Mouse (Mus musculus): ENCODE data around the gene Trhr2.

The Trhr2 gene

DNA sequence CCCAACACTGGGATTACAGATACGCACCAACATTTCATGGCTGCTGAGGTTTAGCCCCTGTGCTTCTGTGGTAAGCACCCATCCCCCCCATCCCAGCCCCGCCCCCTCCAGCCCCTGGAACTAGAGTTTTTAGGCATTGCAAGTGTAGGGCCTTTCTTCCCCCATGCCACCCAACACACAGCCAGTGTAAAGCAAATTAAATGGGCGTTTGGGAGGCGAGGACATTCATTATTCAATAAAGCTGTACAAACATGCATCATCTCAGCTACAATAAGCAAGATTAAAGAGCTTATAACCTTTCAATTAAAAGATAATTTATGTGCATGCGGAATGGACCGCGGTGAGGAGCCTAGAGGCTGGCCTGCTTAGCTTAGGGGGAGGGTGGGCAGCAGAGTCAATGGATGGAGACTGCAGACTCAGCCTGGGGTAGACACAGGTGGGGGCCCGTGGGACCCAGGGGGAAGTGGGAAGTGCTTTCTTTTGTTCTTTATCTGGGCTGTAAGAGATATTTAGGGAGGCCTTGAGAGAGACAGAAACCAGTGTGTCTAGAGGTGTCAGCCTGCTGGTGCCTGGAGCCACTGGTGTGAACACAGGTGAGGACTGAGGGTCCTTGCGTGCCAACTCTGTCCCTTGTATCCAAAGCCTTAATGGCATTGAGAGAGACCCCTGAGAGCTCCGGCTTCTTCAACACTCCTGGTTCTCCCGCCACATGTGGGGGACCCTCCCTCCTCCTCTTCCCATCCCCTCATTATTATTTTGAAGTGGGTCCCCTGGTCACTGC lies 10.0 kb downstream of the Trhr2 start:
- no peak for DNase-seq

DNA sequence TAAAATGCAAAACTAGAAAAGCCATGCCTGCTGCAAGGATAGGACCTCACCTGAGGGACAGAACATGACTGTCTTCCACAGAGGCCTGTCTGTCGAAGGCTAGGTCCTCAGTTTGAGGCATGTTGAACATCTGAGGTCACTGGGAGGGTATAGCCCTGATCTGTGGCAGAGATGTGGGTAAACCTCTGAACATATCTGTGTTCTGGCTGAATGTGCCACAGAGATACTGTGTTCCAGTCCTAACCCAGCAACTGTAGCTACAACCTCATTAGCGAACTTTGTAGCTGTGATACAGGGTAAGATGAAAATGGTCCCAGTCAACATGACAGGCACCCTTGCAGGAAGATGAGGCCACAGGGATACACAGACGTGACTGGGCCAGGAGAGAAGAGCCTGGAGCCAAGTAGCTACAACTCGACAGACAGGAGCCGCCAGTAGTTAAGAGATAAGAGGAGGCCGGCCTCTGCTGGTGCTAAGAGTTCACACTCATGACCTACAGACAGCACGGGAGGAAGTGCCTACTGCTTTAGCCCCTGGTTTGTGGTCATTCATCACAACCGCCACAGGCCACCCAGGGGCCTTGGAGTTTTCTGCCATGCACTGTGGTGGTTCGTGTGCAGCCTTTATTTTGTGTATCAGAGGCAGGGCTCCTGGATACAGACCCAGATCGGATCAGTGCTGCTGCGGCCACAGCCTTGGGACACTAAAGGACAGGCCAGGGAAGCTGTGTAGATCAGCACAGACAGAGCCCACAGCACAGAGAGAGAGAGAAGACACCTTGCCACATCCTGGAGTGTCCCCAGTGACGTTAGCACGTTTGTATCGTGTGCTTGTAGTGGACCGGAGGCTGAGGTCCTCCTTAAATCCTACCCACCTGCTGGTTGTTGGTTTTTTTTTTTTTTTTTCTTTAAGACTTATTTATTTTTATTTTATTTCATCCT lies 10.9 kb downstream of the Trhr2 start:
- no peak for DNase-seq

DNA sequence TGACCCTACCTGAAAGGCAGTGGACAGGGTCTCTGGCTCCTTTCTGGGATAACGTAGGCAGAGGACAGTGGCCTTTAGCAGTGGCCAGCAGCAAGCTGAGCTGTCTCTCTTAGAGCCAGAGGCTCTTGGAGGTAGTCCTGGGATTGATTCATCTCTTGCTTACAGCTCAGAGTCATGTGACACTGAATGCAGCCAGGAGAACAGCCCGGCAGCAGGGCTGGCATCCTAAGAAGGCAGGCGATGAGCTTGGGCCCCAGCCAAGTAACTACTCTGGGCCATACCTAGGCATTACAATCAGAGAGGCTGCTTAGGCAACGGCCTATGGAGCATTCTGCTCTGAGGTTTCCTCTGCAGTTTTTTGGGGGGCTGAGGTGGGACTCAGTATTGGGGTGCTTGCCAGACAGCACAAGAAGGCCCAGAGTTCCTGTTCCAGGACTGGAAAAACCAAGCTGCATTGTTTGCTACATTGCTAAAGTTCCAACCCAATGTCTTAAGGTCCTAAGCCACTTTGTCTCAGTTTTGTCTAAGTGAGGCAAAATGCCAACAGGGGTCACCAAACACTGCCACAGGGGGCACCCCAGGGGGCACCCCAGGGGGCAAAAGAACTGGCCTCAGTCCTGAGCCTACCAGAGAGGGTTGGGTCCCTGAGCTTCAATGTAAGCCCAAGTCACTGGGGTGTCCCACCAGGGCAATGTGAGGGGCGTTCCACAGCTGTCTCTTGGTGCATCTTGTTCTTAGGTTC lies 12.6 kb downstream of the Trhr2 start:
- peak; percentile 89 to 91 for DNase-seq

DNA sequence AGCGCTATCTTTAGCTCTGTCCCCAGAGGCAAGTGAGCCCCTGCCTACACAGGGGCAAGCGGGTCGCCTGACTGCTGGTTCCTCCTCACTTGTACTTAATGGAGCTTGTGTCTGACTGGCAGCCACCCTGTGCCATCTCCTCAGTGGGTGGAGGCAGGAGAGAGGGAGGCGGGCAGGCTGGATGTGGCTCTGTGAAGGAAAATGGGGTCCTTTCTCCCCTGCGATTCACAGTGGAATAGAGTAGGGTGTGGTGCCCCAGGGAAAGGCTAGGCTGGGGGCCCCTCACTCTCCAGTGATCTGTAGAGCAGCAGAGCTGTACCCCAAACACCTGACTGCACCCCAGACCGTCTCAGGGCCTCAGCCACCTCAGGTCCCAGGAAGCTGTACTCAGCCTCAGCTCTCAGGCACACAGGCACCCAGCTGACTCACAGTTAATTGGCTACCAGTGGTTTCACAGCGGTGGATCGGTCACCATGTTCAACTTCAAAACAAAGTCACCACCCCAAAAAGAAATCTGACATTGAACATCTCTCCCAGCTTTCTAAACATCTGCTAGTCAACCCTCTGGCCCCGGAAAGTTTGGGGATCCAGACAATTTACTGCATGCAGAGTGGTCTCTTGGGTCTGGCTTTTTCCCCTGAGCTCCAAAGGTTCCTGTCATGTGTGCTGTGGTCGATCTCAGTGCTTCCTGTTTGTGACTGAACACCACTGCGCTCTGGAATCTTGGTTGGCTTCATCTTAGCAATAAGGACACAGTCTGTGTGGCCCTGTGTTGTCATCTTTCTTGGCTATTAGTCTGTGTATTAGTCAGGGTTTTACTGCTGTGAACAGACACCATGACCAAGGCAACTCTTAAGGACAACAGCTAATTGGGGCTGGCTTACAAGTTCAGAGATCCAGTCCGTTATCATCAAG lies 15.1 kb downstream of the Trhr2 start:
- no peak for DNase-seq

DNA sequence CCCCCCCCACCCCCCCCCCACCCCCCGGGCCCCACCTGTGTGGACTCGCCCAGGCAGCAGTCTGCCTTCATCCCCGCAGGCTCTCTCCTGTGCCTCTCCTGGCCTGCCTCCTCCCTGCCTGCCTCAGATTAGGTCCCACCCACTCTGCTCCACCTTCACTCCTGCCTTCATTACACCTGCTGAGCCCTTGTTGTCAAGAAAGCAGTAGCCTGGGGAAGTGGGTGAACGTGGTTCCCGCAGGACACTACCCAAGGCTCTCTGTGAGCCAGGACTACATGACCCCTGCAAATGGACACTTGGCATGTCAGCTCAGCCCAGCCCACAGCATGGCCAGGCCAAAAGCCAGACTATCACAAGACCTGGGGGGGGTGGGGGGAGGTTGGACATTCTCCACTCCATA lies 16.3 kb downstream of the Trhr2 start:
- peak in 1 of 2 experiments; percentile 23 for DNase-seq

DNA sequence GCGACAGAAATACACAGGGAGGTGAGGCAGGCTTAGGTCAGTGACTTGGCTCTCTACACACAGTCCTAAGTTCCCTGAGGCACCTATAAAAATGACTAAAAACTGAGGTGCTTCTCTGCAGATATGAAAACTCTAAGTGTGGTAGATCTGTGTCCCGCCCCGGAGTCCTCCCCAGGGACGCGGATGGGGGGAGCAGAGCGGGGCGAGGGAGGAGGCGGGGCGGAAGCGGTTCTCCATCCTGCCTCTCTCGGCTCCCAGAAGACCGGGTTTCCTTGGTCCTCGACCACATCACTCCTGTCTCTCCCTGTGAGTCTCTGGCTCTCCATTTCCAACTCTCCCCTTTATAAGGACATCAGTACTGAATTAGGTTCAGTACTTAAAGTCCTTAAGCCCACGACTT lies 16.8 kb downstream of the Trhr2 start:
- peak in 1 of 2 experiments; percentile 60 for DNase-seq

DNA sequence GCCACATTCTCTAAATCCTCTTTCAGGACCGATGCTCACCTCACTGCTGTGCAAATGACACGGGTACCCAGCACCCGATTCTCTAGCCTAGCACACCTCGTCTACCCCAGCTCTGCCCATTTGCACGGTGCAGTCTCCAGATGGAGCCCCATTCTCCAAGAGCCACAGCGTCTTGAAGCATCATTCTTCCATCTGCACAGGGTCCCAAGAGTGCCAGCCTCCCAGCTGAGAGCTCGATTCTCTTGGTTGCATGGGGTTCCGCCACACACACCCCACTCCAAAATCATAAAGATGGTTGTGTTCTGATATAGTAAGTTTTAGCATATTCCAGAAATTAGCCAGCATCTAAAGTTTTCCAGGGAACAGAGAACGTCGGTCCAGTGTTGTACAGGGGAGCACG lies 17.2 kb downstream of the Trhr2 start:
- DNase-seq: peak in 1 of 2 experiments; percentile 42

DNA sequence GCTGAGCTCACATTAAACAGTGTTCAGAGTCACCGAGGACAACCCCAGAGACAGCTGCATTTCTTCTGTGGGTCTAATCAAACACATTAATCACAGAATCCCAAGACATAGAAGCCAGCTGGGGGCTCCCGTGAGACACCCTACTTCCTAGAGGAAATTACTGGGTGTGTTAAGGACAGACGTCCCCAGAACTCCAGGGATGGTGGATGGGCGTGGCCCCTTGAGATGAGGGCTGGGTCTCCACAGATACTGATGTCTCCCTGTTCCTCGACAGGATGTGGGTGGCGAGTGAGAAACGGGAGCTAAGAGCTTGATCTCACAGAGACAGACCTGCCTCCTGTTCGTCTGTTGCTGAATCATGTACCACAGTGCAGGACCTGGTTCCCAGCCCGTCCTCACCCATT lies 17.7 kb downstream of the Trhr2 start:
- DNase-seq: no peak

DNA sequence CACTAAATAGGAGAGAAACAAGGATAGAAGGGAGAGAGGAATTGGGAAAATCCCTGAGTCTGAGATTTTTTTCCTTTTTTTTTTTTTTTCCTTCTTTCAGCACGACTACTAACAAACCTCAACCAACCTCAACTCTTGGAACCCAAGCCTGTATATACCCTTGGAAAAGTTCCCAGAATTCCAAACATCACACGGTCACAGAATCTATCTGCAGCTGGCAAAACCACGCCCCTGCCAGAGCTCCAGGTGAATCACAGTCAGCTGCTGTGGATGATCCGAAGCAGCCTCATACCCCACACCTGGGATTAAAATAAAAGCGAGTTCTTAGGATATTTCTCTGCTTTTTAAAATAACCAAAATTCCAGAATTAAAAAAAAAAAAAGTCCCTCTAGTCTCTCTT lies 18.2 kb downstream of the Trhr2 start:
- no peak for DNase-seq

DNA sequence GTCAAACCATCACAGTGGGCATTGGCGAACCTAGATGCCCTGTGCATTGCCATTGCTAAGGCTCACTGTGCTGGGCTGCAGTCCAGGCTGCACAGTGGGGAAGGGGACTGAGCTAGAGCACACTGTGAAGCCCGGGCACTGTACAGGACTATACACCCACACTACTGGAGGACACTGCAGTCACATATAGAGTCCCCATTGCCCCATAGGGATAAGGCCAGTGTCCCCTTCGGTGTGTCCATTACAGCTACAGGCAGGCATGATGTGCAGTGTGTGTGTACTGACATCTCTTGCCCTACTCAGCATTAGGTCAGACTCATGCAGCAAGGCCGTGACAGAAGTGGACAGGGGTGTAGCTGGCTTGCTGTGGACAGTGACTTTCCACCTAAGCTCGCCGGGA lies 18.8 kb downstream of the Trhr2 start:
- DNase-seq: no peak

DNA sequence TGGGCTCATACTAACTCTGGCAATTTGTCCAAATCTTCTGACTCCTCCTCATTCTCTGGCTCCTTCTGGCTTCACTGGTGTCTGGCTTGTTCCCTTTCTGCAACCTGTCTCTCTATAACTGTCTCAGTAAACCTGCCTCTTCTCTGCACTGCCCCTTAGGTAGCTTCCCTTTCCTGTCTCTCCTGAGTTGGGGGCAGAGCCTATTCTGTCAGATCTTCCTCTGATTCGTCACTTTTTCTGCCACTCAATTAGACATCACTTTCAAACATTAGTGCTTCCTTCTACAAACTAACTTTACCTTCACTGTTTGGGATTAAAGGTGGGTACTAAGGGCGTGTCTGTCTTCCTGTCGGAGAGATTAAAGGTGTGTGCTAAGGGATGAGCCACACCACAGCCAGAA lies 19.8 kb downstream of the Trhr2 start:
- no peak for DNase-seq

DNA sequence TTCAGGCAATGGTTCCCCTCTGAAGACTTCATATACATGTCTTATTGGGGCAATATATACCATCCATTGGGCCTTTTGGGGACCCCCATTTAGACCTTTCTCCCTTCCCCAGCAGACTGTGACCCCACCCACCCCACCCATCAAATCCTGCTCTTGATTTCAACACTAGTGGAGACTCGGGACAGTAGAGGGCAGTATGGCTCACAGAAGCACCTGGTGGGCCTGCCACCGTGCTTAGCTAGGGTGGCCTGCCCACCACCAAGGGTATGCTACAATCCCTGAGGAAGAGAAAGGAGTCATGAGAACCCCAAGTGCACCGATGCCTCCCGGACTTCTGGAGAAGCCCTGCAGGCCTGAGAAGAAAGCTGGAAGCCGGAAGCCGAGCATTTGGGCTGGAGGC lies 21.7 kb downstream of the Trhr2 start:
- no peak for DNase-seq

DNA sequence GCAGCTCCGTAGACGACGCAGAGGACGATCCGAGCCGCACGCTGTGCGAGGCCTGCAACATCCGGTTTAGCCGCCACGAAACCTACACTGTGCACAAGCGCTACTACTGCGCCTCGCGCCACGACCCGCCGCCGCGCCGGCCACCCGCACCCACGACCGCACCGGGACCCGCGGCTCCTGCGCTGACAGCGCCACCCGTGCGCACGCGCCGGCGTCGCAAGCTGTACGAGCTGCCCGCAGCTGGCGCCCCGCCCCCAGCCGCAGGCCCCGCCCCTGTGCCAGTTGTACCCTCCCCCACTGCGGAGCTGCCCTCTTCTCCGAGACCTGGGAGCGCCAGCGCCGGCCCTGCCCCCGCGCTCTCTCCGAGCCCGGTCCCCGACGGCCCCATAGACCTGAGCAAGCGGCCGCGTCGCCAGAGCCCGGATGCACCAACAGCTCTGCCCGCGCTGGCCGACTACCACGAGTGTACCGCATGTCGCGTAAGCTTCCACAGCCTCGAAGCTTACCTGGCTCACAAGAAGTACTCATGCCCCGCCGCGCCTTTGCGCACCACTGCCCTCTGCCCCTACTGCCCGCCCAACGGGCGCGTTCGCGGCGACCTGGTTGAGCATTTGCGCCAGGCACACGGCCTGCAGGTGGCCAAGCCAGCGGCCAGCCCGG lies 24.2 kb downstream of the Trhr2 start:
- DNase-seq: peak; percentile 26 to 42

DNA sequence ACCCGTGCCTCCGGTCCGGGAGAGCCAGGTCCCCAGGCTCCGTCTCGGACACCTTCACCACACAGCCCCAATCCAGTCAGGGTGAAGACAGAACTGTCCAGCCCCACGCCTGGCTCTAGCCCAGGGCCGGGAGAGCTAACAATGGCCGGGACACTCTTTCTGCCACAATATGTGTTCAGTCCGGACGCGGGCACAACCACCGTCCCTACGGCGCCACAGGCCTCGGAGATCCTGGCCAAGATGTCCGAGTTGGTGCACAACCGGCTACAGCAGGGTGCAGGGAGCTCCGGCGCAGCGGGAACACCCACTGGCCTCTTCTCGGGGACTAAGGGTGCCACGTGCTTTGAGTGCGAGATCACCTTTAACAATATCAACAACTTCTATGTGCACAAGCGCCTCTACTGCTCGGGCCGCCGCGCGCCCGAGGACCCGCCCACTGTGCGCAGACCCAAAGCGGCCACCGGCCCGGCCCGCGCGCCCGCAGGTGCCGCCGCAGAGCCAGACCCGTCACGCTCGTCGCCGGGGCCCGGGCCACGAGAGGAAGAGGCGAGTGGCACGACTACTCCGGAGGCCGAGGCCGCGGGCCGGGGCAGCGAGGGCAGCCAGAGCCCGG lies 24.8 kb downstream of the Trhr2 start:
- DNase-seq: peak in 1 of 2 experiments; percentile 20

DNA sequence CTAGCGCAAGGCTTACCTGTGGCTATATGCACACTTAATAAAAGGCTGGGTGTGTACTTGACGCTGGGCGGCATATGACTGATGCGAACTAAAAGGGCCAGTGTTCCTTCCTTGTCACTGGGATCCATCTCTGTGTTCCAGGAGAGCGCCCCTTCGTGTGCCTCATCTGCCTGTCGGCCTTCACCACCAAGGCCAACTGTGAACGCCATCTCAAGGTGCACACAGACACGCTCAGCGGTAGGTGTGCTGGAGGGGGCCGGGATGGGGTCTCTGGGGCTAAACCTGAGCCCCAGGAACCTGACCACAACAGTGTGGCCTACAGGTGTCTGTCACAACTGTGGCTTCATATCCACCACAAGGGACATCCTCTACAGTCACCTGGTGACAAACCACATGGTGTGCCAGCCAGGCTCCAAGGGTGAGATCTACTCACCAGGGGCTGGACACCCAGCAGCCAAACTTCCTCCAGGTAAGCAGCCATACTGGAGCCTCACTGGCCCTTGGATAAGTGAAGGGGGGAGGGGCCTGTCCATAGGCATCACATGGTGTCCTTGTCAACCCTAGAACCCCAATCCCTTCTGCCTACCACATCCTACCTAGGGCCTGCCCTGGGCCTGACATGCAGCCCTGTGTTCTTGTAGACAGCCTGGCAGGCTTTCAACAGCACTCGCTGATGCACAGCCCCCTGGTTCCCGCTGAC lies 25.6 kb downstream of the Trhr2 start:
- no peak for DNase-seq

DNA sequence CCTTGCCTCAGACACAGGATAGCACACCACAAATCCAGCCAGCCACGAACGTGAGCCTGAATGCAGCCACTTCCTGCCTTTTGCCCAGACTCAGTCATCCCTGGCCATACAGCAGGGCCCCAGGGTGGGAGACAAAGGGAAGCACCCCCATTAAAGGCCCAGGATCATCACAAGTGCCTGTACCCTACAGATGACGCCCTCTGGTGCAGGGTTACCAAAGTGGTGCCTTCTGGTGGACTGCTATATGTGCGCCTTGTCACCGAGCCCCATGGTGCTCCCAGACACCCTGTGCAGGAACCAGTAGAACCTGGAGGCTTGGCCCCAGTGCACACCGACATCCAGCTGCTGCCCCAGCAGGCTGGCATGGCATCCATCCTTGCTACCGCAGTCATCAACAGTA lies 27.0 kb downstream of the Trhr2 start:
- no peak for DNase-seq

DNA sequence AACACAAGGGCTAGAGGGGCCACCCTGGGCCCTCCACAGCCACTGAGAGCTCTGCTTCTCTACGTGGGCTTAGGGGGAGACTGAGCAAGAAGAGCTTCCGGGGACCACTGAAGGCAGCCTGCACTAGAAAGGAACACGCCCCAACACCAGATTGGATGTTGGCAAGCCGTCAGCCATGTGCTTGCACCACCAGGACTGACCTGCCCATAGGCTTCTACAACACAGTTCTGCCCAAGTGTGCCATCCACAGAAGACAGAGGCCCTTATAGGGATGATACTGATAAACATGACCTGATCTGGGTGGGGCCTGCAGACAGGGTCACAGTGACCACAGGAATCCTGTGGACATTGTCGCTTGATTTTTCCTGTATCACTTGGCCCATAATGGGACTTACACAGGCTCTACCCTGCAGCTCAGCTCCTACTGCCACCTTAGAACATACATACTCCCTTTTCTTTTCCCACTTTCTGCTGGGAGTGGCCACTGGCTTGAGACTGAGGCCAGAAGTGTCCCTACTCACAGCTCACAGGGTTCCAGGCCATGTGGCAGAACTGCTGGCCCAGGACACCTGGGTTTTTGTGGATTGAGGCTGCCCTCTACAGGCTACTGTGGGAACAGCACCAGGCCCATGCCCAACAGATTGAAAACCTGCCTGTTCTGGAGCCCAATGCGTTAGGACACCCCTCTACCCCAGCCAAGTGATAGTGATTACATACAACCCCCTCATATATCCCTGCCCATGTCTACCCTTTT lies 27.6 kb downstream of the Trhr2 start:
- peak; percentile 89 to 91 for DNase-seq

DNA sequence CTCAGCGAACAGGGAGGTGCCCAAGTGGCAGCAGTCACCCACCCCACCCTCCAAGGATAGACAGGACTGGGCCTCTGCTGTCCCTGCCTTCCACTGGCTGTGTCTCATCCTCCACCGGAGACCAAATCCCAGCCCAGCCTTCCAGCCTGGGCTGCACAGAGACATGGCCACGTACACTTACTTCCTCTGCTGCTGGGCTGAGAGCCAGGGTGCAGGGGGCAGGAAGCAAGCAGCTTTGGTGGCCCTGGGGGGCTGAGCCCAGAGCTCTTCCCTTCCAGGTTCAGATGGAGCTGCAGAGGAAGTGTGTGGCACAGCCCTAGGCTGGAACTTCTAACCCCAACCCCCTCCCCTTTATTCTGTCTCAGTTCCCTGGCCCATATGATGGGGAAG lies 29.4 kb downstream of the Trhr2 start:
- no peak for DNase-seq

DNA sequence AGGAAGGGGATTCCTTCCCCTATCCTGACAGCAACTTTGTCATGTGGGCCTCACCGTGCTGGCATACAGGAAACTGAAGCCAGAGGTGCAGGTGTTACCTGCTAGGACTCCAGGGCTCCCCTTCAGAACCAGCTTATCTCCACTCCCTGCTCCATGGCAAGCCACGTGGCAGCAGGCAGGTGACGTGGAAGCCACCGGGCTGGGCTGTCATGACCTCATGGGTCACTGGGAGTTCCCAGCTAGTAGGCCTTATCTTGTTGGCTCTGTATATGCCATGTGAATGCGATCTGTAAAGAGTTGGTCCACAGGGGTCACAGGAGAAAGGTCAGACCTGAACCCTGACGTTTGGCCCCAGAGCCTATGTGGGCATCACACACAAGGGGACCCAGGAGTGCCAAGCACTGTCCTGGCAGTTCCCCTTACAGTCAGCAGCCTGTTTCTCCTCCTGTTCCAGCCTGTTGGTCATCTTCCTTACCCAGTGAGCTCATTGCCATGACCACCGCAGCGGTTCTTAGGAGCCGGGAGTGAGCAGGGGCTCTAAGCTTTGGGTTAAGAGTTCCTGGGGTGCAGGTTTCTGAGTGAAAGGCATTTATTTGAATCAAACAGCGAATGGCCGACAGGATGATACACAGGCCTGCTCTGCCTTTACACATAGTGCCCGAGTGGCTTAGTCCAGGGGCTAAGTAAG lies 30.0 kb downstream of the Trhr2 start:
- DNase-seq: no peak

Measured in cerebellum, postnatal 36 days (tissue).